Mouse (Mus musculus) ES-E14 (cell line): ENCODE measurements around the gene Naif1.
A peak's percentile ranks its signal among the peaks of the same experiment; 100 is the strongest.

Experiments
- HCFC1 ChIP-seq: IDR thresholded peaks from 2 replicates; pipeline ENCODE4 v1.6.1; 2012; ENCODE audit warnings: low read length, inconsistent platforms, borderline replicate concordance; ENCODE audit not compliant: insufficient read depth
- ZC3H11A ChIP-seq: IDR thresholded peaks from 2 replicates; pipeline ENCODE4 v1.6.1; 2012; ENCODE audit warnings: low read depth, mild to moderate bottlenecking, inconsistent platforms, low read length, borderline replicate concordance

GRCm38 (mm10) chr2:32487124-32487623, 36.9 kb downstream of the Naif1 start:
- TF ChIP-seq HCFC1 (no peak), ZC3H11A (peak; percentile 8; the same call in 1 of the 2 replicates)
